Mouse (Mus musculus): ENCODE results near the gene Ivns1abp.

Ivns1abp gene

GRCm38 (mm10) chr1:151342968-151343367 lies 1.3 kb upstream of the Ivns1abp start:
- peak; percentile 60 for DNase-seq

DNA sequence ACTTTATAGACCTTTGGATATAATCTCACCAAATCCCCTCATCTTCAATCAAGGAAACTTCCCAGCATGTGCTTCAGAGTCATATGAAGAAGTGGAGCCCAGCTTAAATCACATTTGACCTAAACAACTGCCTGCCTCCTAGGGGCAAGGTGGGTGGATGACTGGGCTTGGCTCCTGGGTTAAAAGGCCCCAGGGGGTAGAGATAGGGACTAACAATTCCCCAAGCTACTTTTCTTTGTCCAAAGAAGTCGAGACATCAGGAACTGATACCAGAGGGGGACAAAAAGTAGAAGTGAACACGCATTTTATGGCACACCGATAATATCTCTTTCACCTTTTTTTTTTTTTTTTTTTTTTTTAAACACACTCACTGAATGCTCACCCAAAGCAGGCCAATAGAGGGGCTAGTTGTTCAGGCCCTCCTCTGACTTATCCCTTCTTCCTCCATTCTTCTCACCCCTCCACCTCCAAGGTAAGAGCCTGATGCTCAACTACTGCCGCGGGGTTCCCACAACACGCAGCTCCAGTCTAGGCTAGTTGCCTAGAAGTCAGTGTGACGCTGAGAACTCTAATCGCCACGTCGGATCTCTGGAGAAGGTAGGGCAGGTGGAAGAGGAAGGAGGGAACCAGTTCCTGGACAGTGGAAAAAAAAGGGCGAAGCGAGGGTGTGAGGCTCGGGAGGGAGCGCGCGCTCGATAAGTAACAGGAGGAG lies 550 bp upstream of the Ivns1abp start:
- peak; percentile 33 for DNase-seq

DNA sequence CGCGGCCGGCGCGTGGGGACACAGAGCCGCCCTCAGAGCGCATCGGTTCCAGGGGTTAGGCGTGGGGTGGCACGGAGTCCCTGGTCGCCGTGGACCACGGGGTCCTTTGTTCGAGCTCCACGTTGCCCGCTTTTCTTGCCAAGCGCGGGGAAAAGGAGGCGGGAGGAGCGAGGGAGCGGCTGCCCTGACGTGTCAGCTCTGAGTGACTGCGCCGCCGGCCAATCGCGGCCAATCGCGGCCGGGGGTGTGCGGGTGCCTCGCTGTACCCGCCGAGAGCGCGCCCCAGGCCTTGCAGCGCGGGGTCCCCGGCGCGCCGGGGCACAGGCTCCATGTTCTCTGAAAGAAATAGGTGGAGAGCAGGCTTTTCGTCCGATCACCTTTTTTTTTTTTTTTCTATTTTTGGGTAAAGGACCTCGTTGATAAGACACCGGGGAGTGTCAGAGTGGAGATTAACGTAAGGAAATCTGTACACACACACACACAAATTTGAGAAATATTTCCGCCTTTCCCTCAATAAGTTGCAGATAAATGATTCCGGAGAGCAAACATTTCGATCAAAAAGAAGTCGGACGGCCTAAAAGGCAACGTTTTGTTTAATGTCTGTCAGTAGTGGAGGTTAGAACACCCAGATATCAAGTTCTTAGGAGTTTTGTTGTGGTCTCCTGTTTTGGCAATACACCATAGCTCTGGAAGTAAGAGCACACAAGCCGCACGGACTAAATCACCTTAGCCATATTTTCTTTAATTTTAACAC lies 1.0 kb downstream of the Ivns1abp start:
- peak; percentile 97 for DNase-seq

DNA sequence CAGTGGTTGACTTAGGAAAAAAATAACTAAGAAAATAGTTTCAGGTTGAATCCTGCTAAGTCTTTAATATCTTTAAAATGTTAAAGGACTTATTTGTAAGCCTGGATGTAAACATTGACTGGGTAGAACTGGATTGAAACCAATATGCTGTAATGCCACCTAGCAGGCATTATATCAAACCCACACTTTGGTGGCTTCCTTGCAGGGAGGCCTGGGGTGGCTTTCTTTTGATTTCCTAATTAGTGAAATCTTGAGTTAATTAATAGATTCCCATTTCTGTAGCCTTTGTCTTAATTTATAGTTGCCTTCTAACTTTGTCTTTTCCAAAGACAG lies 1.6 kb downstream of the Ivns1abp start:
- DNase-seq: no peak

DNA sequence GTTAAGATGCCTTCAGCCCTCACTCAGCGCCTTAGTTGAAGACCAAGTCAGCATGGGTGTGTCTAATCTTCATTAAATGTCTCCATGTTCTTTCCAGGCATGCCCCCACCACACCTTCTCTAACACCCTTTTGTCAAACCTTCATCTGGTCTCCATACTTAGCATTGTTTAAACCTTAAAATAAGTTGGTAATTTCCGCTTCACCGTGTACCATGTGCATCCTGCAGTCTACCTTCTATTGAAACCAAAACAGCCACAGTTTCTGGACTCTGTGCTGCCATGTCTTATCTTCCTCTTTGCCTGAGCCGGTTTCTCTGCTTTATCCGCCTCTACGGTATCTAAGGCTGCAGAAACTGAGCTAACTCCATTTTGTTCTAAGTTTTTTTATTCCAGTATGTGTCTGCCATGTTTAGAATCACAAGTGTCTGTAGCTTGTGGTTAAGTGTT lies 2.4 kb downstream of the Ivns1abp start:
- peak; percentile 47 for DNase-seq

- DNase-seq: peak; percentile 54
Measured at GRCm38 (mm10) chr1:151348293-151348692, 4.0 kb downstream of the Ivns1abp start.

- DNase-seq: peak; percentile 78
Measured at GRCm38 (mm10) chr1:151352911-151353310, 8.6 kb downstream of the Ivns1abp start.

GRCm38 (mm10) chr1:151355994-151356393 lies 11.7 kb downstream of the Ivns1abp start:
- no peak for DNase-seq

DNA sequence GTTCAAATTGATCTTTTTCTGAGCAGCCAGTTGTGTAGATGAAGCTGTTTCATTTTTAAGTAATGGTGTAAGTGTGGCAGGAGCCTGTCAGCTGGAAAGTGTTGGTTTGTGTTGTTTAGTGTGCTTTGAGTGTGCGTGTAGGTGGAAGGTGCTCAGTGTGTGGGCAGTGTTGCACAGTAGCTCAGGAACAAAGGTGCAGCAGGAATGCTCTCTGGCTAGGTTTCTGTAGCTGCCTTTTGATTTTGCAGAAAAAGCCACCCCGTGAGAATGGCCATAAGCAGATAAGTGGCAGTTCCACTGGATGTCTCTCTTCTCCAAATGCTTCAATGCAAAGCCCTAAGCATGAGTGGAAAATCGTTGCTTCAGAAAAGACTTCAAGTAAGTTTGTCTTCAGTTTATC lies 15.1 kb downstream of the Ivns1abp start:
- no peak for DNase-seq

DNA sequence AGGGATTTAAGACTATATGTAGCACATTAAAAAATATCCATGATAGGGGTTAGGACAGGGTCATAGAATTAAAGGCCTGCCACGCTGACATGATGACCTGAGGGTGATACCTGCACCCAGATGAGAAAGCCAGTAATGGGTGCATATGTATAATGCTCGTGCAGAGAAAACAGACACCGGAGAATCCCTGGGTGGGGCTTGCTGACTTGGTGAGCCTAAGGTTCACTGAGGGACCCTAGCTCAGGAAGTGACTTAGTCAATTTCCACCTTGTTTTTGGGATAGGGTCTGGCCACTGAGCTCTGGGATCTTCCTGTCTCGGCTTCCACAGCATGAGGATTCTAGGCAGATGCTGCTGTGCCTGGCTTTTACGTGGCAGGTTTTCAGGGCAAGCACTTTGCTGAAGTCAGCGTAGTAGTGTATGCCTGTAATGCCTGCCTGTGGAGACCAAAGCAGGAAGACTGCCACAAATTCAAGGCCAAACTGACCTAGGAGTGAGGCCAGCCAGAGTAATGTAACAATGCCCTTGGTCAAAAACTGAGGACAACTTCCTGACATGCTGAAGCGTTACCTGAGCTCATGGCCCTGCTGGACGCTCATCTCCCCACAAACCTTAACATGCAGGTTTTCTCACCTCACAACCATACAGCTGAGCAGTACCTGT lies 22.8 kb downstream of the Ivns1abp start:
- no peak for DNase-seq

DNA sequence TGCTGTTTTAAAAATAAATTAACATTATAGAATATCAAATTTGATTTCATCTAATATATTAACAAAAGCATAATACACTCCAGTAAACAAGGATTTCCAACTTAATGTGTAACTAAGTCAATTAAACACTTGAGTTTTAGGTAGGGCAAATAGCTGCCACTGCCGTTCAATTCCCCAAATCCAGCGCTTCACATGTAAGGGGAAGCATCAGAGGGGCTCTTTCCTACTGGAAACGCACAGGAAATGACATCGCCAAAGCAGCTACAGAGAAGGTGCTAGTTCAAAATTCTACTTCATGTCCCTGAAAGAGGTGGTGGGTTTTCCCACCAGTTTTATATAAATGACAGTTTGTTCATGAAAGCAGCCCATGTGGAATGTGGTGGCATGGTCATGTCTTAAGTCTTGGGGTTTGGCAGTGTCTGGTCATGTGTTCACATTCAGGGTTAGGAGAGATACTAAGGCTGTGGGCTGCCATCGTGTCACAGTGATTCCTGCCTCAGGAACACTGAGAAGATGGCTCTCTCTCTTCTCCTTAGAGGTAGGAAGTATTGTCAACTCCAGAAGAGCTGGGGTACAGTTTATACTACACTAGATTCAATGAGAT lies 23.5 kb downstream of the Ivns1abp start:
- DNase-seq: no peak

- DNase-seq: no peak
Measured at GRCm38 (mm10) chr1:151368444-151368843, 24.2 kb downstream of the Ivns1abp start.

DNA sequence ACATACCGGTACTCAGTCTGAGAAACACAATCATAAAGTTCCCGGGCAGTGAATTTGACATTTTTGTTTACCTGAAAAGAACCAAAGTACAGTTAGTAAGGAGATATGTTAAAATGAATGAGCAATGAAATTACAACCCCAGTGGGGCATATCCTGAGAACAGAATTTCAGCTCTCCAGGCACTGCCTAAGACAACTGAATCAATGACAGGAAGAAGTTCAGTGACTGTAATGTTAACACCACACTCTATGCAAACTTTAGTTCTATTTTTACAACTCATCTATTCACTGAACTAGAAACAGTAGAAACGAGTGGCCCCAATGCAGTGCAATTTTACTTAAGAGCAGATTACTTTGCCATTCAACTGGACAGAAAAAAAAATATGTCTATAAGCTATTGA lies 26.3 kb downstream of the Ivns1abp start:
- no peak for DNase-seq

DNA sequence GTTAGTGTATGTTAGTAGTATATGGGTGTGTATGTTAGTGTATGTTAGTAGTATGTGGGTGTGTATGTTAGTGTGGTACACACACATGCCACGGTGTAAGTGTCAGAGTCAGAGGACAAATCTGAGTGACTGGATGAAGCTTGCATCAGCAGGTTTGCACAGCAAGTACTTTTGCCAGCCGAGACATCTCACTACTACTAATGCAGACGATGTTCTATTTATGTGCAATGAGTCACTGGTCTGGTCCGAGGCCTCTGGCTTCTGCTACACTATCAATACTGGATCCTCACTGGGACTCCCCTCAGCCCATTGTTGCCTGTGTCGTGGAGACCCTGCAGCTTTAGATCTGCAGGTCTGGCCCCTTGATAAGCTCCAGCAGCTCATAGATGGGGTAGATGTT lies 27.3 kb downstream of the Ivns1abp start:
- no peak for DNase-seq

GRCm38 (mm10) chr1:151372823-151373222 lies 28.5 kb downstream of the Ivns1abp start:
- no peak for DNase-seq

DNA sequence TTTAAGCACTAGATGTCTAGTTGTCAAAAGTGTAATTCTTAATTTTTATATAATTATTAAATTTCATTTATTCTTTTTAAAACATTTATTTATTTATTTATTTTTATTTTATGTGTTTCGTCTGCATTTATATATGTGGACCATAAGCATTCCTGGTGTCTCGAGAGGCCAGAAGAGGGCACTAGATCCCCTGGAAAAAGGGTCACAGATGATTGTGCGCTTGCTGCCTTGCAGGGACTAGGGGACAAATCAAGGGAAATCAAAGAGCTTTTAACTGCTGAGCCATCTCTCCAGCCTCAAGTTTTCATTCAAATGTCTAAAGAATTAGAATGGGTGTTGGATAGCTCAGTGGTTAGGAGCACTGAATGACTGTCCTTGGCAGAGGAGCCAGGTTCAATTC lies 33.1 kb downstream of the Ivns1abp start:
- DNase-seq: no peak

- DNase-seq: peak; percentile 37
Measured at GRCm38 (mm10) chr1:151390029-151390428, 45.8 kb downstream of the Ivns1abp start.

DNA sequence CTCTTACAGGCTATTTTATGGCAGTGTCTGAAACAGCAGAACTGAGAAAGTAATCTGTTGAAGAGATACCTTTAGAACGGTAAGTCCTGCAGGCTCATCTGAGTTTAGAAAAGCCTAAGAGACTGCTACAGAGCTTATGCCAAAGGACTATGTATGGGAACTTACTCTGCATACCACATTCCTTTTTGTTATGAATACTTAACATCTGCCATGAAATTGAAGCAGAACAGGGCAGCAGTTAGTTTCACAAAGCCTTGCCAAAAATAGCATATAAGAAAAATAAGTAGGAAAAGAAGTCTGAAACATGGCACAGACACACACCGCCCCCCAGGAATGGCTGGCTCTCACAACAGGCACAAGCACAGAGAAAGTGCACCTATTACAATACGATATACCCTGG lies 65.5 kb downstream of the Ivns1abp start:
- DNase-seq: no peak

Measured in lung, postnatal 36 days (tissue).